Mouse (Mus musculus) MEL (cell line): Measurements from ENCODE around the gene Erc2. TPM values are rescaled to one million over a fixed set of nuclear protein-coding genes. Genes with fewer than 3 reads are reported as not detected.

Experiments used
- DNase-seq: peaks from one replicate; pipeline ENCODE4 v3.0.0; 2011; ENCODE audit warnings: low read depth, low spot score
- H3K27ac ChIP-seq: 2 replicates; pipeline ENCODE4 v1.5.1; 2012; ENCODE audit warnings: low read depth, mild to moderate bottlenecking, control low read depth, low read length, moderate library complexity; ENCODE audit not compliant: control insufficient read depth
- H3K27me3 ChIP-seq, 2 experiments: fragments of 150-350 bp in 1 of 2; sonication (generic) in 1 of 2; 2 replicates each; pipeline ENCODE4 v1.6.1; 2012; ENCODE audit warnings: low read length in 2 of 2, mild to moderate bottlenecking in 2 of 2, improper control_type of control experiment in 1 of 2, moderate library complexity in 1 of 2; ENCODE audit not compliant: insufficient read depth in 2 of 2, control insufficient read depth in 1 of 2
- H3K36me3 ChIP-seq, 2 experiments: 2 replicates each; pipeline ENCODE4 v1.6.1; 2012 to 2014; ENCODE audit warnings: low read length in 2 of 2, improper control_type of control experiment in 1 of 2, inconsistent platforms in 1 of 2, mild to moderate bottlenecking in 1 of 2; ENCODE audit not compliant: insufficient read depth in 2 of 2, control insufficient read depth in 1 of 2
- H3K4me1 ChIP-seq, 2 experiments: fragments of 150-350 bp in 1 of 2; sonication (generic) in 1 of 2; 2 replicates each; pipeline ENCODE4 v1.6.1; 2012; ENCODE audit warnings: low read length in 2 of 2, improper control_type of control experiment in 1 of 2, mild to moderate bottlenecking in 1 of 2; ENCODE audit not compliant: insufficient read depth in 2 of 2, control insufficient read depth in 1 of 2
- H3K4me3 ChIP-seq, 2 experiments: fragments of 150-350 bp in 1 of 2; sonication (generic) in 1 of 2; 2 replicates each; pipeline ENCODE4 v1.5.1; 2012; ENCODE audit warnings: low read depth in 2 of 2, low read length in 2 of 2, mild to moderate bottlenecking in 2 of 2, moderate library complexity in 2 of 2, control low read depth in 1 of 2, improper control_type of control experiment in 1 of 2; ENCODE audit not compliant: control insufficient read depth in 1 of 2, insufficient read depth in 1 of 2
- H3K79me2 ChIP-seq: 2 replicates; pipeline ENCODE4 v1.6.1; 2012; ENCODE audit warnings: mild to moderate bottlenecking, low read length, moderate library complexity; ENCODE audit not compliant: control insufficient read depth, poor library complexity, insufficient read depth
- H3K9ac ChIP-seq: 2 replicates; pipeline ENCODE4 v1.6.1; 2012; ENCODE audit warnings: low read depth, mild to moderate bottlenecking, control low read depth, low read length, moderate library complexity; ENCODE audit not compliant: control insufficient read depth, poor library complexity, severe bottlenecking
- H3K9me3 ChIP-seq: fragments of 150-350 bp; sonication (generic); replicated peaks from 2 replicates; pipeline ENCODE4 v1.6.1; 2012; ENCODE audit warnings: mild to moderate bottlenecking, low read length, improper control_type of control experiment, moderate library complexity; ENCODE audit not compliant: insufficient read depth
- CHD2 ChIP-seq: IDR thresholded peaks from 2 replicates; pipeline ENCODE4 v1.6.1; 2011; ENCODE audit warnings: low read length, improper control_type of control experiment
- CTCF ChIP-seq, 3 experiments: IDR thresholded peaks in 2 of 3; conservative IDR thresholded peaks in 1 of 3; 2 replicates each; pipeline ENCODE4 v1.5.1; 2011 to 2012; ENCODE audit warnings: low read length in 3 of 3, low read depth in 2 of 3, mild to moderate bottlenecking in 2 of 3, improper control_type of control experiment in 1 of 3, inconsistent platforms in 1 of 3, mixed read lengths in 1 of 3, moderate library complexity in 1 of 3; ENCODE audit not compliant: control insufficient read depth in 1 of 3, insufficient read depth in 1 of 3, poor library complexity in 1 of 3, severe bottlenecking in 1 of 3
- E2F4 ChIP-seq: IDR thresholded peaks from 2 replicates; pipeline ENCODE4 v1.6.1; 2011; ENCODE audit warnings: low read depth, low read length, improper control_type of control experiment, borderline replicate concordance
- ELF1 ChIP-seq: IDR thresholded peaks from 2 replicates; pipeline ENCODE4 v1.6.1; 2014; ENCODE audit warnings: low read depth, mild to moderate bottlenecking, inconsistent platforms, low read length, improper control_type of control experiment, moderate library complexity
- EP300 ChIP-seq, 2 experiments: IDR thresholded peaks; 2 replicates each; pipeline ENCODE4 v1.6.1; 2011; ENCODE audit warnings: improper control_type of control experiment in 2 of 2, low read length in 2 of 2, low read depth in 1 of 2, mild to moderate bottlenecking in 1 of 2
- ETS1 ChIP-seq: IDR thresholded peaks from 2 replicates; pipeline ENCODE4 v1.6.1; 2012; ENCODE audit warnings: low read depth, mild to moderate bottlenecking, inconsistent platforms, low read length, improper control_type of control experiment, moderate library complexity
- HCFC1 ChIP-seq: IDR thresholded peaks from 2 replicates; pipeline ENCODE4 v1.6.1; 2012; ENCODE audit warnings: low read depth, mild to moderate bottlenecking, inconsistent platforms, low read length, improper control_type of control experiment, moderate library complexity
- KAT2A ChIP-seq: conservative IDR thresholded peaks from 2 replicates; pipeline ENCODE4 v1.6.1; 2012; ENCODE audit warnings: low read depth, low read length, improper control_type of control experiment, inconsistent platforms
- MXI1 ChIP-seq: IDR thresholded peaks from 2 replicates; pipeline ENCODE4 v1.6.1; 2011; ENCODE audit warnings: mild to moderate bottlenecking, low read depth, low read length, improper control_type of control experiment
- MYB ChIP-seq: IDR thresholded peaks from 2 replicates; pipeline ENCODE4 v1.6.1; 2011; ENCODE audit warnings: mild to moderate bottlenecking, low read depth, low read length, improper control_type of control experiment
- MYC ChIP-seq: IDR thresholded peaks from 2 replicates; pipeline ENCODE4 v1.6.1; 2011; ENCODE audit warnings: low read depth, mild to moderate bottlenecking, low read length, improper control_type of control experiment, moderate library complexity
- NELFE ChIP-seq: IDR thresholded peaks from 2 replicates; pipeline ENCODE4 v1.6.1; 2011; ENCODE audit warnings: low read depth, low read length, improper control_type of control experiment
- NRF1 ChIP-seq: IDR thresholded peaks from 2 replicates; pipeline ENCODE4 v1.6.1; 2014; ENCODE audit warnings: low read depth, mild to moderate bottlenecking, inconsistent platforms, low read length, improper control_type of control experiment, moderate library complexity; ENCODE audit not compliant: poor library complexity, insufficient read depth, severe bottlenecking
- POLR2AphosphoS2 ChIP-seq: IDR thresholded peaks from 2 replicates; pipeline ENCODE4 v1.6.1; 2011; ENCODE audit warnings: low read length, improper control_type of control experiment
- RAD21 ChIP-seq: IDR thresholded peaks from 2 replicates; pipeline ENCODE4 v1.6.1; 2011; ENCODE audit warnings: mild to moderate bottlenecking, low read depth, low read length, improper control_type of control experiment
- RCOR1 ChIP-seq: IDR thresholded peaks from 2 replicates; pipeline ENCODE4 v1.6.1; 2012; ENCODE audit warnings: low read depth, mild to moderate bottlenecking, inconsistent platforms, low read length, improper control_type of control experiment
- TAL1 ChIP-seq: IDR thresholded peaks from 2 replicates; pipeline ENCODE4 v1.6.1; 2012; ENCODE audit warnings: mild to moderate bottlenecking, inconsistent platforms, low read length, moderate library complexity, mixed read lengths
- TBP ChIP-seq: IDR thresholded peaks from 2 replicates; pipeline ENCODE4 v1.8.0; 2011; ENCODE audit warnings: low read depth, low read length, improper control_type of control experiment
- ZC3H11A ChIP-seq: IDR thresholded peaks from 2 replicates; pipeline ENCODE4 v1.6.1; 2012; ENCODE audit warnings: low read depth, mild to moderate bottlenecking, inconsistent platforms, low read length, improper control_type of control experiment
- ZKSCAN1 ChIP-seq: IDR thresholded peaks from 2 replicates; pipeline ENCODE4 v1.6.1; 2012; ENCODE audit warnings: low read depth, mild to moderate bottlenecking, inconsistent platforms, low read length, improper control_type of control experiment, moderate library complexity
- ZMIZ1 ChIP-seq: IDR thresholded peaks from 2 replicates; pipeline ENCODE4 v1.6.1; 2012; ENCODE audit warnings: low read depth, mild to moderate bottlenecking, inconsistent platforms, low read length, improper control_type of control experiment, moderate library complexity
- ZNF384 ChIP-seq: IDR thresholded peaks from 2 replicates; pipeline ENCODE4 v1.6.1; 2012; ENCODE audit warnings: low read depth, mild to moderate bottlenecking, inconsistent platforms, low read length, improper control_type of control experiment
- polyA plus RNA-seq, 2 experiments: library from polyadenylated mRNA; stranded (reverse) in 1 of 2; unstranded in 1 of 2; fragments of >175 nt in 1 of 2; fragments of >200 nt in 1 of 2; gene quantifications; 2 replicates each; pipeline versions ENCODE4 v1.2.1 to v1.2.4; 2012; ENCODE audit warnings: low replicate concordance in 2 of 2, low read depth in 1 of 2; ENCODE audit not compliant: insufficient read length in 2 of 2, insufficient read depth in 1 of 2, missing spikeins in 1 of 2
- total RNA-seq: library from RNA; depleted of rRNA; stranded (reverse); fragments of 300-350 nt; gene quantifications from 2 replicates; pipeline ENCODE4 v1.2.3, GENCODE M21; 2012

Gene Erc2
- total and polyA plus RNA-seq, 3 experiments: not detected

GRCm38 (mm10) chr14:28521106-28521505, 898.9 kb downstream of the Erc2 start:
- H3K9me3 ChIP-seq: no peaks in the 10 kb centered on the region

GRCm38 (mm10) chr14:28522611-28523010, 900.4 kb downstream of the Erc2 start:
- no peaks in the 10 kb centered on the region for H3K79me2 ChIP-seq
- TF ChIP-seq TBP (no peak), MYC (no peak), ELF1 (no peak), KAT2A (no peak), NRF1 (no peak), POLR2AphosphoS2 (no peak), RCOR1 (no peak), ZKSCAN1 (no peak)
- no peaks in the 10 kb centered on the region for H3K27me3 ChIP-seq
- H3K9me3 ChIP-seq: no peaks in the 10 kb centered on the region
- no peak for DNase-seq
- no peak overlapping the region for H3K9ac ChIP-seq
- no peak overlapping the region for H3K4me3 ChIP-seq
- H3K27ac ChIP-seq: no peak overlapping the region
- H3K36me3 ChIP-seq: no peaks in the 10 kb centered on the region
- no peaks in the 10 kb centered on the region for H3K4me1 ChIP-seq

More at GRCm38 (mm10) chr14:28521106-28521505, 898.9 kb downstream of the Erc2 start:
- no peak for DNase-seq
- TF ChIP-seq RAD21: no peak
- no peak for TF ChIP-seq CHD2
- TF ChIP-seq TAL1: no peak
- TF ChIP-seq ZMIZ1: no peak
- no peak for TF ChIP-seq TBP
- no peak for TF ChIP-seq CTCF (IDR thresholded peaks at IDR 0.05 in 2 of 3, conservative IDR thresholded peaks at IDR 0.05 in 1 of 3; ENCODE audit: control insufficient read depth in 1 of 3, insufficient read depth in 1 of 3, low read depth in 2 of 3, low read length in 3 of 3, poor library complexity in 1 of 3, severe bottlenecking in 1 of 3)
- no peak for TF ChIP-seq EP300 (IDR thresholded peaks at IDR 0.05; ENCODE audit: low read depth in 1 of 2, low read length in 2 of 2)
- no peak for TF ChIP-seq E2F4
- TF ChIP-seq ZNF384: no peak
- TF ChIP-seq ZC3H11A: no peak
- no peak for TF ChIP-seq NELFE
- TF ChIP-seq ETS1: no peak
- TF ChIP-seq ELF1: no peak
- no peak for TF ChIP-seq HCFC1
- TF ChIP-seq MYB: no peak
- TF ChIP-seq MXI1: no peak
- TF ChIP-seq, all 39 proteins: peak for 0
- Histone ChIP-seq H3K36me3 (no peaks in the 10 kb centered on the region), H3K79me2 (no peaks in the 10 kb centered on the region), H3K4me3 (no peak overlapping the region), H3K9ac (no peak overlapping the region), H3K27me3 (no peaks in the 10 kb centered on the region), H3K27ac (no peak overlapping the region), H3K4me1 (no peaks in the 10 kb centered on the region)
